Mouse (Mus musculus) hematopoietic stem cell, adult 5-6 weeks (primary cell): ENCODE measurements around the gene Rimbp2. TPM values are rescaled to one million over a fixed set of nuclear protein-coding genes. Genes with fewer than 3 reads are reported as not detected.

Experiments
- ATAC-seq, 2 experiments: fragments of 125-278 bp in 1 of 2; replicated peaks in 1 of 2; 2 replicates each; pipeline ENCODE4 v1.8.0; 2016 to 2017; ENCODE audit warnings: inconsistent platforms in 2 of 2, mild to moderate bottlenecking in 2 of 2, moderate number of reproducible peaks in 2 of 2, low read depth in 1 of 2, moderate TSS enrichment in 1 of 2; ENCODE audit not compliant: low FRiP score in 2 of 2, poor library complexity in 2 of 2, severe bottlenecking in 2 of 2, insufficient read depth in 1 of 2, low TSS enrichment in 1 of 2
- total RNA-seq: library from RNA; stranded (forward); fragments of 172-1452, 232-1000 nt; gene quantifications from 2 replicates; pipeline ENCODE4 v1.2.3, GENCODE M21; 2017

Rimbp2 gene
- total RNA-seq, 1 experiment from 2014 or later: not detected

DNA sequence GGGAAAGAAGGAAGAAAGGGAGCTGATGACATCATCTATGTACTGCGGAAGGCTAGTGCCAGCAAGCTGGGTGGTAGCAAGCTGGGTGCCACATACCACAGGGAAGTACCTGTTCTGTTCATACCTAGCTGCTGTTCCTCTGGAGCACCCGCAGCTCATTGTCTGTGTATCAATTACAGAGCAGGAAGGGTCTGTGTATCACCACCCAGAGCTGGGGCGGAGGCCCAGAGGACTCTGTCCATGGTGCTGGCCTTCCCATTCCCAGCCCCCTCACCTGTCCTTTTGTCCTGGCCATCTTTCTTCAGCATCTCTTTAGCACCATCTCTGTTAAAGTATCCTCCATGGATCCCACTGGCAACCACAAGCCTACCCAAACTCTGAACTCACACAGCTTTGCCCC lies 74.2 kb downstream of the Rimbp2 start:
- no peak for ATAC-seq

DNA sequence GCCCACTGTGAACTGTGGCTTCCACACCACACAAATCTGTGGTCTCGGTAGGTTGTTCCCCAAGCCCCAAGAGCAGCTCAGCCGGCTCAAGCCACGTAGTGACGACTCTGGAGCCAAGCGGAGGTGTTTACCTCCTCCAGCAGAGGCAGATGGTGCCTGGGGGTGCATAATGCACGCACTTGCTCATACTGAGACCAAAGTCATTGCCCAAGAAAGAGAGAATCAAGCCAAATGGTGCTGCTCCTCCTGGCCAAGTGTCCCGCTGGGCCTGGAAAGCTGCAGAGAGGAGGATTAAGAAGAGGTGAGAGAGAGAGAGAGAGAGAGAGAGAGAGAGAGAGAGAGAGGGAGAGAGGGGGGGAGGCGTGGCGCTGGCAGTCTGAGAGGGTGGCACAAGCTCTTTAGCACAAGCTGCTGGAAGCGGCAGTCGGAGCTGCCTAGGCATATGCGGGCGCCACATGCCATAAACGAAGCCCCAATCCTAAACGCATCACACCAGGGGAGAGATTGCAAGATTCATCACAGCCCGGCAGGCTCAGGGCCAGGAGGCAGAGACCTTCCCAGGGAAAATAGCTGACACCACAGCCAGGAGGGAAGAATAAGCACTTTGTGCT lies 75.8 kb downstream of the Rimbp2 start:
- 0 out of 4 replicates have a peak, but pooled peaks have one; percentile 25 to 37 for ATAC-seq

DNA sequence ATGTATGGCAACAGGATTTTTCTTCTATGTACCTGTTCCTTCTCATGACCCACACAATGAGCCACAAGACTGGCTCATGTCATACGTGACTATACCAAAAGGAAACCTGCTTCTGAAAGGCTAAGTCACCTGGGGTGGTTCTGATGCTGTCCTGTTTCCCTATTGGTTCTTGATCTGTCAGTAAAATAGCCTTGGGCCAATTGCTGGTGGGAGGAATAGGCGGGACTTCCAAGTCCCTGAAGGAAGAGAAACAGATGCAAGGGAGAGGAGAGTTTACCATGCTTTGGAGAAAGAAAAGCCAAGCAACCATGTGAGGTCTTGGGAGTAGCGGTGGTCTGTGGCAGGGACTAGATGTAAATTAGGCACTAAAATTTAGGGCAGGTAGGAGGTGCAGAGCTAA lies 81.6 kb downstream of the Rimbp2 start:
- no peak for ATAC-seq

DNA sequence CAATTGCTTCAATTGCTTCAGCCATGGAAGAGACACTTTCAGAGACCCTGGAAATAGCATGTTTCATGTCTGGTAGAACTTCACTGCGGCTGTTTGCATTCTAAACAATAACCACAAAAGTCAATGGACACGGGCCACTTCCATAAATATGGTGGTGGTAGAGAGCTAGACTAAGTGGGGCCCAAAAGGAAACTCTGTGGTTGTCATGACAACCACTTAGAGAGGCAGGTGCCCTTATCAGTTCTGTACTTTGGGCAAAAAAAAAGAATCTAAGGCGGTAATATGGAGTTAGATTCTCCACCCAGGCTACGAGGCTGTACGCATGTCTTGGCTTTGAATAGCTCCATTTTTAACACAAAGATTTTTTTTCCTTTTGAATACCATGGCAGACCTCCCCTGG lies 86.5 kb downstream of the Rimbp2 start:
- ATAC-seq: no peak

DNA sequence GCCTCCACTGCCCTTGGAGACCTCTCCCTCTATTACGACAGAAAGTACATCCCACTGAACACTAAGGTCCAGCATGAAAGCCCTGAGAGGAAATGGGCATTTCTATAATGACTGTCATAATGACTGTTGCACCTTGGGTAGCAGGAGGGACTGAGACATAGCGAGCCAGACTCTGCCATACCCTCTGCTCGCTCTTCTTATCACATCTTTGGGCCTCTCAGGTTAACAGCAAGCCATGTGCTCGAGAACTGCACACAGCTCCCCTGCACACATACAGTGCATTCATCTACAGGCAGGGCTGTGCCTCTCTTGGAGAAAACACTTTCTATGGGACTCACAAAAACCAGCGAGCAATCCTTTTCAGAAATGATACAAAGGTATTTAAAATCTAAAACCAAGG lies 87.0 kb downstream of the Rimbp2 start:
- no peak for ATAC-seq

DNA sequence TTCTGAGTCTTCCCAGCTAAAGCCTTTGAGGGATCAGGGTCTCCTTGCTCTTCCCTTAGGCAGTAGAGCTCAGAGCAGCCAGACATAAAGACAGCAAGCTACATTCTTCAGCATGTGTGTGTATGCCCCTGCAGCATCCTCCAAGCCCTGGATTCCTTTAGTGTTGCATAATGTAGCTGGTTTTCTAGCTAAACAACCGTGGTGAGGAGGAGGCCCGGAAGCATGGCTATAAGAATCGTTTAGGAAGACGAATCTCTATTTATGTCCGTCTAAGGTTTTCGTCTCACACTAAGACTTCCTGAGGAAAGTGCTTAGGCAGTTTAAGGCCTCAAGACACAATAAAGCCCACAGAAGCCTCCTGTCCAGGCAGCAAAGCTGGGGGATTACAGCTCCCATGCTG lies 89.8 kb downstream of the Rimbp2 start:
- no peak for ATAC-seq

DNA sequence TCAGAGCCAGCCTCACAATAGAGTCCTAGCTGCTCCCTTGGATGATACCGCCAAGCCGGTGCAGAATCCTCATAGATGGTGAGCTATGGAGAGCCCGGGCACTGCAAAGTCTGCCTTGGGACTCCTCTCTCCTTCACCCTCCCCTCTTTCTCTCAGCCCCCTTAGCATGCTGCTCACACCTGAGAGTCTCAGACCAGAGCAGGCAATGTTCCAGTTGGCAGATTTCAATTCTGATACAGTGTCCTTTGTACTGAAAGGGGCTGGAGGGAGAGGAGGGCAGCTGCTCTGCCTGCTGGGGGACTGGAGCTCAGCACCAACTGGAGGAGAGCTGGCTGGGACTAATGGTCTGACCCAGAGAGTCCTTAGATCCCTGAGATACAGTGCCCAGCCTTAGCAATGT lies 92.4 kb downstream of the Rimbp2 start:
- no peak for ATAC-seq

DNA sequence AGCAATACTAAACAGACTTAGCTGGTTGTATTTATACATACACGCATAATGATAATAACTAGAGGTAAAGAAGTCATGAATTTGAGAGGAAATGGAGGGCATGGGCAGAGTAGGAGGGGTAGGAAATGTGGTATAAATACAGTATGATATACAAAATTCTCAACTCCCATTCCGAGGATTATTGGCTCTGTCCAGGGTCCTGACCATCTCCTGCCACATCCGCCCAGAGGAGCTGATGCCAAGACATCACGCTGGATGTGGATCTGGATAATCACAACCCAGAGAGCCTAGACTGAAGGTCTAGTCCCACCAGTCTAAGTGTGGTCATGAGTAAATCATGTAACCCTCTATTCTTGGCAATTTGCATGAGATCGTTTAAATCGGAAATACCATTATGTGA lies 100.5 kb downstream of the Rimbp2 start:
- ATAC-seq: no peak

DNA sequence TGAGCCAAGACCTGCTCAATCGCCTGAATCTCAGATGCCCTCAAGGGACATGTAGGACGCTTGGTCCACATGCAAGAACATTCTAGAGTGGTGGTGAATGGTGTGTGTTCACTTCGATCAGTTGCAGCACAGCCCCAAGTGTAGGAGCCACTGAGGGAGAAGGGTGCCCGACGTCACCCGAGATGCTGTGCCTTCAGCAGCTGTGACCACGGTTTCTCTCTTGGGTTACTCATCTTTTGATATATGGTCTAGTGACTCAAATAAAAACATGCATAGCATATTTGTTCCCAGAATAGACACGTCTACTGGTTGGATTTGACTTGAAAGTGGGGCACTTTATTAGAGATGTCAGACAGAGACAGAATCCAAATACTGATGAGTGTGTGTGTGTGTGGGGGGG lies 105.5 kb downstream of the Rimbp2 start:
- no peak for ATAC-seq

DNA sequence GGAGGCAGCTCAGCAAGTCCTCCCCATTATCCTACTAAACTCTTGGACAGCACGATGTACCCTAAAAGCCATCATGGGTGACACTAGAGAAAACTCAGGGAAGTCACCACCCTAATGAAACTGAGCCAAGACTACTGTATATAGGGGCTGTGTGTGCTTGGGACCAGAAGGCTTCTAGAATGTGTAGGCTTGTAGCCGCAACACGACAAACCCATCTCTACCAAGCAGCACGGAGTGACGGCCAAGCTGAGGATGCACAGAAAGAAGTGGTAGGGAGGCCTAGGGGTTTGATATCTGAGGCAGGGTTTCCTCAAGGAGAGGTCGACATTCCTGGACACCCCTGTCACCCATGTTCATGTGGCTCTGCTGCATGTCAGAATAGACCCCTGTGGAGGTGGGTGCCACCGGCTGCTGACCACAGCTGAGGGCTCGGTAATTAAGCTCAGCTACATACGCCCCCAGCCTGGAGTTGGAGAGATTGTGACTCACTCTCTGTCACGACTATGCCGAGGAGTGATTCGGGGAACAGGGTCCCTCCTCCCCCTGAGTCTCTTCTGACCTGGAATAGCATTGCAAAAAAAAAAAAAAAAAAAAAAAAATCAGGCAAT lies 106.7 kb downstream of the Rimbp2 start:
- no peak for ATAC-seq

DNA sequence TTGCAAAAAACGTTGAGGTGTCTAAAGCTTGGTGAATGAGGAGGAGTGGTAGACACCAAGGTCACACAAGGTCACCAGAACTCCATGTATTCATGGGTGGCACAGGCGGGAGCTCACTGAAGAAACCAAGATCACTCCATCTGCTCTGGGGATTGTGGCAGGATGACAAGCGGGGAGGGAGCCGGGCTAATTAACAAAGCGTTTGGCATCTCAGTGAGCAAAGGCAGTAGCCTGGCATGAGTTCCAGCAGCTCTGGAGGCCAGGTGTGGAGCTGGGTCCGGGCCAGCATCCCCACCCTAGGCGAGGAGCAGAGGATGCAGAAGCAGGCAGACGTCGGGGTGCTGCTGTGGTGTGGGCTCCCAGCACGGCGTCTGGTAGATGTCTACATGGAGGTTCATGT lies 108.3 kb downstream of the Rimbp2 start:
- ATAC-seq: no peak

DNA sequence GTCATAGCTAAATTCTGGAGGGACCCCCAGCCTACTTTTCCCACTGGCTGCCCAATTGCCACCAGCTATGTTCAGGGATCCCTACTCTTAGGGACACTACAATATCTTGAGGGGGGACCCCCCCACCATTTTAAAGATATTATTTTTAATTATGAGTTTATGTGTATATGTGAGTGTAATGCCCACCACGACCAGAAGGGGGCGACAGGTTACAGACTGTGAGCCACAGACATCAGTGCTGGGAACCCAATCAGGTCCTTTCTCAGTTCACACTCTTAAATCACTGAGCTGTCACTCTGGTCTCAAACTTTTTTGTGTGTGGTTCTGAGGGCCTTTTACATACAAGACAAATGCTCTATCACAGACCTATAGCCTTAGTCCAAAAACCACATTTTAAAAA lies 109.3 kb downstream of the Rimbp2 start:
- ATAC-seq: no peak

DNA sequence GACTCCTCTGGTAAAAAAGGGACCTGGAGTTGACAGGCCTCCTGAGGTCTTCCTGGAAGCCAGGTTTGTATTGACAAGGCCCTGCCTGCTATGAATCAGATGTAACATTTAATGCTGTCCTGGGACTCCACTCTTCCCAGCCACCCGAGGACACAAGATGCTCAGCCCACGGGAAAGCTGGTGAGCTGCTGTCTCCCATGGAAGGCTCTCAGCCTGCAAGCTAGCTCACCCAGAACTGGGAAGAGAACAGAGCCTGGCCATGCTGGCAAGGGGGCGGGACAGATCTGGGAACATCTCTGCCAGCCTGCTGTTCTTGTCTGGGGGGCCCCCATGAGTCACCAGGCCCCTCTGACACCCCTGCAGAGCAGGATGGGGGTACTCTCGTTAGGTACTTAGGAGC lies 111.7 kb downstream of the Rimbp2 start:
- ATAC-seq: no peak

DNA sequence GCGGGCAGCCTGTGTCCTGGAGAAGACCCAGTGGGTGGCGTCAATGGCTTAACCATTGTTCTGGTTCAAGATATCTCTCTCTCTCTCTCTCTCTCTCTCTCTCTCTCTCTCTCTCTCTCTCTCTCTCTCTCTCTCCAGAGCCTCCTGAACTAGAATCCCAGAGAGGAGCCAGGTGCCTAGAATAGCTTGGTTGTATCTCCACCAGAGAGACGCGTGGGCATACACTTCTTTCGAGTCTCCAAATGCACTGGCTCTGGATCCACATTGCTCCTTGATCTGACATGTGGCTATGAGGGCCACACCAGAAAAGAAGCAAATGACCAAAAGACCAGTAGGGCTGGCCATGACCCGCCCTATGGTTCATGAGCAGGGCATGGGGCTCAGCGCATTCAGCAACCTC lies 116.2 kb downstream of the Rimbp2 start:
- no peak for ATAC-seq

DNA sequence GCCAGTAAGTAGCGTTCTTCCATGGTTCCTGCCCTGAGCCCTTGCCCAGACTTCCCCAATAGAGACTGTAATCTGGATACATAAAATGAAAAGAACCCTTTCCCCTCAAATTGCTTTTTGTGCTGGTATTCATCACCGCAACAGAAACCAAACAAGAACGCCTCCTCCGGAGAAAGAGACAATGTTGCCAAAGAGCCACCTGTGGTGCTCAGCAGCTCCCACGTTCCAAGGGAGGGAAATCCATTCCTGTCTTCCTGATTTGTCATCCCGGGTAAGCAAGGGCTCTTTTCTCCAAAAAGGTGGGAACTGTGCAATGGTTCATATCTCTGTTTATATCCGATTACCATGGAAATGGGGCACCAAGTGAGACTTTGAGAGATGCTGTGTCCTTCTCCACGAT lies 119.2 kb downstream of the Rimbp2 start:
- ATAC-seq: no peak

DNA sequence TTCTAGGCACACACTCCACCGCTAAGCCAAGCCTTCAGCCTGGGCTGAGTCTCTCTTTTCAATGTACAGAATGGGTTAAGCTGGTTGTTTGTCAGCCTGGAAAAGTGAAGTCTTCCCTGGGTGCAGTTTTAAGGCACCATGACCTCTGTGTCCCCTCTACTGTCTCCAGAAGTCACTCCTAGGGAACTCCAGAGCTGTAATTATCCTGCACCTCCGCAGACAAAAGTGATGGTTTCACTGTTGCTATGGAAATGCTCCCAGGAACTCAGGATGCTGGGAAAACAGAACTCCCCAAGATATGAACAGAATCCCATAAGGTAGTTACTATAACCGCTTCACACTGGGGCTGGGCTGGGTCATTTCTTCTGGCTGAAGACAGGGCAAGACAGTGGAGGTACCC lies 130.4 kb downstream of the Rimbp2 start:
- no peak for ATAC-seq

DNA sequence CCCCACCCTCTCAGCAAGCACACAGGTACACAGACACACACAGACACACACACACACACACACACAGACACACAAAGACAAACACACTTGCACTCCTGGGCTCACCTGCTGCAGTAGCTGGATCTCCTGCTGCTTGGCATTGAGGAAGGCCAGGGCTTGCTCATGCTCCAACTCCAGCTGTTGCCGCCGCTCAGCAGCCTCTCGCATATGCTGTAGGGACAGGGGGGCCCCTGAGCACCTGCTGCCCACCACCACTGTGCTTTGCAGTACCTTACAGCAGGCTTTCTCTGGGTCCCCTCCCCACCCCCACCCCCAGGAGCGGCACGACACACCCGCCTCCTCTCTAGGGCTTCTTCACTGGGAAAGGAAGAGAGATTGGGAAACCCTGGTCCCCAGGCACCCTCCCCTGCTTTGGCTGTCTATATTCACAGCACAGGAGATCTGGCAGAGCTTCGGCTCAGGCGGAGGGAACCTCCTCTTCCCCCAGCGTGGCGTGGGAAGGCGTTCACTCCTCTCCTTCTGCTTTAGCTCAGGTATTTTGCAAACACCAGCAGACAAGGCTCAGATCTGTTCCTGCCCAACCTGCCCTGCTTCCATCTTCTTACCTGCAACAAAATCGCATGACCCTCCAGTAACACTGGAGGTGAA lies 133.5 kb downstream of the Rimbp2 start:
- ATAC-seq: no peak

DNA sequence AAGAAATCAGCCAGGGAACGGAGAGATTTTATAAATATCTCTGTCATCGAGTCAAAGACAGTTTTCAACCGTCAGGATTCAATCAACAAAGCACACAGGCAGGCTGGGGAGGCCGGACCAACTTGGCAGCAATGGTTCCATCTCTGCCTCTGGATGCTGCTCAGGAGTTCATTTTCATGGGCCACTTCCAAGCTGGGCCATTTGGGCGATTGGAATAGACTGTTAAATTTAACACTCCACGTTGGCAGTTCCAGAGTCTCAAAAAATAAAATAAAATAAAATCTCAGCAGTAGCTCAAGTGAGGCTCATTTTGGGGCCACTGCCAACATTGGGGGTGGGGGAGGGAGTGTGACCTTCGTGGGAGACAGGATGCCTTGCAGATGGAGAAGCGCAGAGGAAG lies 137.7 kb downstream of the Rimbp2 start:
- ATAC-seq: no peak

DNA sequence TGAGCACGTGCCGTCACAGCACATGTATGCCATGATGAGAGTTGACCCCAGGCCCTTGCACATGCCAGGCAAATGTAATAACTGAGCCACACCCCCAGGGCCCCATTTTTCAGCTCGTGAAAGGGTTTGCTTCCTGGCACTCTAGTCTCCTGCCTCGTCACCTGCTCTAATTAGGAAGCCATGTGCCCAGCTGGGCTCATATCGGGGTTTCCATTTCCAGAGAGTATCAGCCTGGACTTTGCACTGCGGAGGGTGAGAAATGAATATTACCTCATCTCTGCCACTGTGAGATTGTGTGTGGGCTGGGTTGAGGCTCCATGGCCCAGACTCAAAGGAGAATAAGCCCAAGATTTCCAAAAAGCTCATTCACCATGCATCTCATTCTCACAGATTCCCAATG lies 138.2 kb downstream of the Rimbp2 start:
- no peak for ATAC-seq
